Mouse (Mus musculus) neutrophil, adult 5-6 weeks (primary cell): Measurements from ENCODE around the gene Psip1. TPM values are rescaled to one million over a fixed set of nuclear protein-coding genes. Genes with fewer than 3 reads are reported as not detected.
"Not testable (repeated sequence)": the region's sequence is repeated elsewhere in the genome, so short reads cannot be mapped to it uniquely, and the experiment has no call there.

ENCODE experiments used
- ATAC-seq: fragments of 151-379, 151-347 bp; 2 replicates; pipeline ENCODE4 v1.8.0; 2017; ENCODE audit warnings: mild to moderate bottlenecking, moderate TSS enrichment; ENCODE audit not compliant: insufficient number of reproducible peaks, poor library complexity, low FRiP score, severe bottlenecking; ENCODE audit errors: extremely low read depth
- total RNA-seq: library from RNA; stranded (forward); fragments of 200-1000 nt; gene quantifications from 2 replicates; pipeline ENCODE4 v1.2.3, GENCODE M21; 2017

Gene Psip1
- total RNA-seq, result 149 and 154 TPM in 2 replicates

GRCm38 (mm10) chr4:83486117-83486901 lies at the start of gene Psip1:
Psip1 (minus strand) TSS chr4:83486459.
- peak; percentile 87 for ATAC-seq

GRCm38 (mm10) chr4:83534024-83534423 lies 47.8 kb upstream of the Psip1 start:
- ATAC-seq, result no peak

- no peak for ATAC-seq
These were observed 47.1 kb upstream of the Psip1 start for GRCm38 (mm10) chr4:83533168-83533911.

- ATAC-seq, result not testable (repeated sequence)
These were observed 43.8 kb upstream of the Psip1 start for GRCm38 (mm10) chr4:83530060-83530459.

- no peak for ATAC-seq
These were observed 41.7 kb upstream of the Psip1 start for GRCm38 (mm10) chr4:83527921-83528320.

GRCm38 (mm10) chr4:83526988-83527334 lies 40.7 kb upstream of the Psip1 start:
- ATAC-seq, result no peak

GRCm38 (mm10) chr4:83526270-83526987 lies 40.2 kb upstream of the Psip1 start:
- no peak for ATAC-seq

GRCm38 (mm10) chr4:83525690-83526055 lies 39.4 kb upstream of the Psip1 start:
- 0 out of 2 replicates have a peak, but pooled peaks have one; percentile 5 for ATAC-seq

GRCm38 (mm10) chr4:83524843-83525689 lies 38.8 kb upstream of the Psip1 start, which contains the start of gene Ccdc171:
Ccdc171 (plus strand) TSS chr4:83525545.
- peak; percentile 92 for ATAC-seq

GRCm38 (mm10) chr4:83524456-83524842 lies 38.2 kb upstream of the Psip1 start:
- no peak for ATAC-seq

- no peak for ATAC-seq
These were observed 35.8 kb upstream of the Psip1 start for GRCm38 (mm10) chr4:83522066-83522465.

GRCm38 (mm10) chr4:83520308-83520707 lies 34.0 kb upstream of the Psip1 start:
- no peak for ATAC-seq

GRCm38 (mm10) chr4:83519807-83520206 lies 33.5 kb upstream of the Psip1 start:
- ATAC-seq, result no peak

- ATAC-seq, result no peak
These were observed 32.9 kb upstream of the Psip1 start for GRCm38 (mm10) chr4:83519148-83519547.

- ATAC-seq, result not testable (repeated sequence)
These were observed 29.9 kb upstream of the Psip1 start for GRCm38 (mm10) chr4:83516144-83516543.

GRCm38 (mm10) chr4:83514976-83515669 lies 28.9 kb upstream of the Psip1 start:
- no peak for ATAC-seq

GRCm38 (mm10) chr4:83514183-83514582 lies 27.9 kb upstream of the Psip1 start:
- no peak for ATAC-seq

GRCm38 (mm10) chr4:83512644-83513043 lies 26.4 kb upstream of the Psip1 start:
- no peak for ATAC-seq
